Mouse (Mus musculus) CH12.LX (cell line): Measurements from ENCODE around the gene Nufip2. TPM values are rescaled to one million over a fixed set of nuclear protein-coding genes. Genes with fewer than 3 reads are reported as not detected.

Experiments used
- DNase-seq: peaks from one replicate; pipeline ENCODE4 v3.0.0-alpha.2; 2013; ENCODE audit errors: extremely low read depth
- H3K27ac ChIP-seq: 2 replicates; pipeline ENCODE4 v1.5.1; 2012; ENCODE audit warnings: low read depth, mild to moderate bottlenecking, control low read depth, moderate library complexity; ENCODE audit not compliant: insufficient read depth
- H3K27me3 ChIP-seq: replicated peaks from 2 replicates; pipeline ENCODE3; 2012; ENCODE audit warnings: inconsistent platforms
- H3K36me3 ChIP-seq, 2 experiments: replicated peaks in 1 of 2; 2 replicates each; pipeline versions ENCODE3 to v1.6.1; 2012; ENCODE audit warnings: inconsistent platforms in 1 of 2, low read length in 1 of 2, mild to moderate bottlenecking in 1 of 2, mixed read lengths in 1 of 2, moderate library complexity in 1 of 2; ENCODE audit not compliant: control insufficient read depth in 1 of 2, insufficient read depth in 1 of 2
- H3K4me1 ChIP-seq, 2 experiments: 2 replicates each; pipeline ENCODE4 v1.6.1; 2012; ENCODE audit warnings: inconsistent platforms in 1 of 2, moderate library complexity in 1 of 2; ENCODE audit not compliant: insufficient read depth in 2 of 2, control insufficient read depth in 1 of 2
- H3K4me2 ChIP-seq: 2 replicates; pipeline ENCODE4 v1.6.1; 2012; ENCODE audit warnings: low read depth, mild to moderate bottlenecking, control low read depth; ENCODE audit not compliant: poor library complexity, insufficient read depth, severe bottlenecking
- H3K4me3 ChIP-seq, 3 experiments: fragments of 150-350 bp in 1 of 3; sonication (generic) in 1 of 3; replicated peaks in 1 of 3; 2 replicates each; pipeline versions ENCODE3 to v1.5.1; 2011 to 2012; ENCODE audit warnings: low read depth in 2 of 3, low read length in 2 of 3, mild to moderate bottlenecking in 2 of 3, moderate library complexity in 2 of 3, control low read depth in 1 of 3, improper control_type of control experiment in 1 of 3, inconsistent platforms in 1 of 3, mixed read lengths in 1 of 3; ENCODE audit not compliant: poor library complexity in 1 of 3
- H3K79me2 ChIP-seq: replicated peaks from 2 replicates; pipeline ENCODE4 v1.6.1; 2012; ENCODE audit warnings: mild to moderate bottlenecking, moderate library complexity; ENCODE audit not compliant: control insufficient read depth, poor library complexity, insufficient read depth, severe bottlenecking; ENCODE audit errors: extremely low read depth
- H3K9ac ChIP-seq: 2 replicates; pipeline ENCODE4 v1.6.1; 2012; ENCODE audit warnings: low read depth, mild to moderate bottlenecking, control low read depth, moderate library complexity; ENCODE audit not compliant: insufficient read depth
- H3K9me3 ChIP-seq: replicated peaks from 2 replicates; pipeline ENCODE3; 2012; ENCODE audit warnings: low read length, inconsistent platforms, mixed read lengths
- BHLHE40 ChIP-seq: IDR thresholded peaks from 2 replicates; pipeline ENCODE4 v1.6.1; 2011; ENCODE audit warnings: mild to moderate bottlenecking, low read depth, low read length, improper control_type of control experiment
- CHD2 ChIP-seq: IDR thresholded peaks from 2 replicates; pipeline ENCODE4 v1.6.1; 2011; ENCODE audit warnings: low read length, improper control_type of control experiment
- E2F4 ChIP-seq: IDR thresholded peaks from 2 replicates; pipeline ENCODE4 v1.6.1; 2011; ENCODE audit warnings: low read depth, low read length, improper control_type of control experiment; ENCODE audit not compliant: insufficient replicate concordance
- ELF1 ChIP-seq: IDR thresholded peaks from 2 replicates; pipeline ENCODE4 v1.6.1; 2014; ENCODE audit warnings: low read depth, mild to moderate bottlenecking, inconsistent platforms, low read length, improper control_type of control experiment
- EP300 ChIP-seq: IDR thresholded peaks from 2 replicates; pipeline ENCODE4 v1.6.1; 2011; ENCODE audit warnings: low read length, improper control_type of control experiment
- ETS1 ChIP-seq: conservative IDR thresholded peaks from 2 replicates; pipeline ENCODE4 v1.6.1; 2012; ENCODE audit warnings: low read depth, mild to moderate bottlenecking, inconsistent platforms, low read length, improper control_type of control experiment, moderate library complexity
- IRF4 ChIP-seq: IDR thresholded peaks from 2 replicates; pipeline ENCODE4 v1.6.1; 2014; ENCODE audit warnings: low read depth, mild to moderate bottlenecking, inconsistent platforms, low read length, improper control_type of control experiment
- KAT2A ChIP-seq: IDR thresholded peaks from 2 replicates; pipeline ENCODE4 v1.6.1; 2012; ENCODE audit warnings: low read length, improper control_type of control experiment, inconsistent platforms; ENCODE audit not compliant: insufficient replicate concordance
- MAX ChIP-seq: IDR thresholded peaks from 2 replicates; pipeline ENCODE4 v1.6.1; 2011; ENCODE audit warnings: low read length, improper control_type of control experiment
- MAZ ChIP-seq: IDR thresholded peaks from 2 replicates; pipeline ENCODE4 v1.6.1; 2012; ENCODE audit warnings: low read depth, mild to moderate bottlenecking, inconsistent platforms, low read length, improper control_type of control experiment, moderate library complexity
- MEF2A ChIP-seq: IDR thresholded peaks from 2 replicates; pipeline ENCODE4 v1.6.1; 2014; ENCODE audit warnings: low read depth, mild to moderate bottlenecking, inconsistent platforms, low read length, improper control_type of control experiment, borderline replicate concordance
- MXI1 ChIP-seq: IDR thresholded peaks from 2 replicates; pipeline ENCODE4 v1.6.1; 2011; ENCODE audit warnings: mild to moderate bottlenecking, low read depth, low read length, improper control_type of control experiment
- NRF1 ChIP-seq: IDR thresholded peaks from 2 replicates; pipeline ENCODE4 v1.6.1; 2014; ENCODE audit warnings: low read depth, mild to moderate bottlenecking, inconsistent platforms, low read length, improper control_type of control experiment, moderate library complexity
- PAX5 ChIP-seq: IDR thresholded peaks from 2 replicates; pipeline ENCODE4 v1.6.1; 2012; ENCODE audit warnings: low read length, inconsistent platforms, mixed read lengths
- POLR2A ChIP-seq: IDR thresholded peaks from 2 replicates; pipeline ENCODE4 v1.6.1; 2011; ENCODE audit warnings: low read depth, mild to moderate bottlenecking, improper control_type of control experiment, low read length
- SIN3A ChIP-seq: IDR thresholded peaks from 2 replicates; pipeline ENCODE4 v1.6.1; 2012; ENCODE audit warnings: low read length, improper control_type of control experiment, inconsistent platforms
- SMC3 ChIP-seq: IDR thresholded peaks from 2 replicates; pipeline ENCODE4 v1.6.1; 2011; ENCODE audit warnings: low read depth, low read length, improper control_type of control experiment
- TBP ChIP-seq: conservative IDR thresholded peaks from 2 replicates; pipeline ENCODE4 v1.6.1; 2011; ENCODE audit warnings: low read depth, low read length, improper control_type of control experiment
- UBTF ChIP-seq: IDR thresholded peaks from 2 replicates; pipeline ENCODE4 v1.6.1; 2012; ENCODE audit warnings: low read depth, mild to moderate bottlenecking, inconsistent platforms, low read length, improper control_type of control experiment, moderate library complexity
- USF1 ChIP-seq: IDR thresholded peaks from 2 replicates; pipeline ENCODE4 v1.6.1; 2014; ENCODE audit warnings: low read depth, mild to moderate bottlenecking, inconsistent platforms, low read length, improper control_type of control experiment
- ZC3H11A ChIP-seq: IDR thresholded peaks from 2 replicates; pipeline ENCODE4 v1.6.1; 2012; ENCODE audit warnings: low read depth, mild to moderate bottlenecking, inconsistent platforms, low read length, improper control_type of control experiment
- ZMIZ1 ChIP-seq: IDR thresholded peaks from 2 replicates; pipeline ENCODE4 v1.6.1; 2012; ENCODE audit warnings: low read depth, mild to moderate bottlenecking, inconsistent platforms, low read length, improper control_type of control experiment
- dilution Hi-C: fragments of 300-500 bp; cut with MboI; formaldehyde crosslinking; loops from 2 replicates; pipeline ENCODE4 v1.14.3; 2020; ENCODE audit warnings: low sequenced_read_pairs; ENCODE audit not compliant: extremely low pct_unique_long_range_greater_than_20kb, extremely low pct_ligation_motif_present
- in situ Hi-C: fragments of 300-500 bp; cut with MboI; formaldehyde crosslinking; loops from 3 replicates; pipeline ENCODE4 v1.14.3; 2019; ENCODE audit warnings: low sequenced_read_pairs, low pct_ligation_motif_present, low pct_unique_long_range_greater_than_20kb, mixed read lengths
- polyA plus RNA-seq: library from polyadenylated mRNA; unstranded; fragments of >175 nt; gene quantifications from 2 replicates; pipeline ENCODE4 v1.2.1, GENCODE M21; 2012; ENCODE audit warnings: low read depth; ENCODE audit not compliant: insufficient read length
- total RNA-seq, 2 experiments: library from RNA; depleted of rRNA; stranded (reverse); fragments of 300-350 nt in 1 of 2; fragments of >200 nt in 1 of 2; gene quantifications; 2 replicates each; pipeline ENCODE4 v1.2.3; 2012 to 2014

Gene Nufip2
- total and polyA plus RNA-seq, 3 experiments, result 29.6 to 53.6 (median 41.2) TPM

- in situ Hi-C loops, result no loop called here
- no peaks in the 10 kb centered on the region for H3K79me2 ChIP-seq
- TF ChIP-seq ZMIZ1 (no peak), SIN3A (no peak), EP300 (no peak), ZC3H11A (no peak), PAX5 (no peak), ELF1 (no peak), ETS1 (no peak), MXI1 (no peak), KAT2A (no peak), NRF1 (no peak), POLR2A (no peak), MAZ (no peak), CHD2 (no peak), MAX (no peak), SMC3 (no peak), BHLHE40 (no peak)
- no peak overlapping the region for H3K9ac ChIP-seq
- dilution Hi-C loops, result no loop called here
- no peaks in the 10 kb centered on the region for H3K27me3 ChIP-seq
- no peak overlapping the region for H3K4me3 ChIP-seq
- no peak for DNase-seq
- H3K4me2 ChIP-seq, result no peak overlapping the region
- no peak overlapping the region for H3K27ac ChIP-seq
- no peaks in the 10 kb centered on the region for H3K4me1 ChIP-seq
- no peaks in the 10 kb centered on the region for H3K36me3 ChIP-seq
- no peaks in the 10 kb centered on the region for H3K9me3 ChIP-seq
Observed at GRCm38 (mm10) chr11:77659986-77660385, 26.0 kb upstream of the Nufip2 start.

GRCm38 (mm10) chr11:77663639-77664038 lies 22.3 kb upstream of the Nufip2 start:
- in situ Hi-C loops, result no loop called here
- DNase-seq, result no peak
- TF ChIP-seq UBTF, result no peak
- no peak for TF ChIP-seq E2F4
- TF ChIP-seq MAX, result no peak
- no peak for TF ChIP-seq TBP
- TF ChIP-seq USF1, result no peak
- no peak for TF ChIP-seq IRF4
- TF ChIP-seq ZC3H11A, result no peak
- no peak for TF ChIP-seq MEF2A

More at GRCm38 (mm10) chr11:77663639-77664038, 22.3 kb upstream of the Nufip2 start:
- Histone ChIP-seq H3K27me3 (no peaks in the 10 kb centered on the region), H3K4me3 (no peak overlapping the region), H3K9ac (no peak overlapping the region), H3K79me2 (no peaks in the 10 kb centered on the region), H3K4me1 (no peaks in the 10 kb centered on the region), H3K4me2 (no peak overlapping the region), H3K27ac (no peak overlapping the region), H3K36me3 (no peaks in the 10 kb centered on the region), H3K9me3 (peaks cover 7% of the 10 kb centered on the region)
- dilution Hi-C loops, result no loop called here
